Mouse (Mus musculus): Measurements from ENCODE around the gene Tcp11. TPM values are rescaled to one million over a fixed set of nuclear protein-coding genes. Genes with fewer than 3 reads are reported as not detected.

The Tcp11 gene
- polyA plus RNA-seq, 2 experiments: 1.0 to 2.8 TPM

- H3K36me3 ChIP-seq (ENCODE audit: control insufficient read depth, insufficient read depth, low read length): peaks cover 34% of the 10 kb centered on the region
- H3K27ac ChIP-seq (replicated peaks; ENCODE audit: low read depth, low read length): peak overlapping the region; percentile 30; the same call in 1 of the 2 replicates
- TF ChIP-seq POLR2A (IDR thresholded peaks at IDR 0.05; ENCODE audit: borderline replicate concordance, extremely low read depth, insufficient read depth, insufficient read length): no peak
- no peak overlapping the region for H3K9ac ChIP-seq (ENCODE audit: low read depth, low read length, severe bottlenecking)
- H3K4me2 ChIP-seq (replicated peaks; ENCODE audit: low read depth, low read length, severe bottlenecking): no peak overlapping the region
- peaks cover 17% of the 10 kb centered on the region; the same call in 1 of the 2 replicates for H3K4me1 ChIP-seq (ENCODE audit: control insufficient read depth, insufficient read depth, low read length)
- no peak overlapping the region for H3K4me3 ChIP-seq (replicated peaks; ENCODE audit: low read length)
- 49% methylated on average over 11 of the region's 11 CpGs for WGBS
- no peaks in the 10 kb centered on the region for H3K9me3 ChIP-seq (ENCODE audit: control insufficient read depth, low read length)
- no peaks in the 10 kb centered on the region for H3K27me3 ChIP-seq (ENCODE audit: control insufficient read depth, insufficient read depth, low read length)
- peak; percentile 17 for DNase-seq (ENCODE audit: low spot score)
- no peak for ATAC-seq (ENCODE audit: low FRiP score, low read depth)
Observed at GRCm38 (mm10) chr17:28060681-28061080, 19.8 kb downstream of the Tcp11 start.

- no peak for TF ChIP-seq POLR2A (IDR thresholded peaks at IDR 0.05; ENCODE audit: borderline replicate concordance, extremely low read depth, insufficient read depth, insufficient read length)
- Histone ChIP-seq H3K27me3 (ENCODE audit: control insufficient read depth, insufficient read depth, low read length) (no peaks in the 10 kb centered on the region), H3K4me2 (replicated peaks; ENCODE audit: low read depth, low read length, severe bottlenecking) (no peak overlapping the region), H3K4me3 (replicated peaks; ENCODE audit: low read length) (no peak overlapping the region), H3K4me1 (ENCODE audit: control insufficient read depth, insufficient read depth, low read length) (peaks cover 16% of the 10 kb centered on the region; the same call in 1 of the 2 replicates), H3K9ac (ENCODE audit: low read depth, low read length, severe bottlenecking) (no peak overlapping the region), H3K27ac (replicated peaks; ENCODE audit: low read depth, low read length) (no peak overlapping the region), H3K9me3 (ENCODE audit: control insufficient read depth, low read length) (no peaks in the 10 kb centered on the region), H3K36me3 (ENCODE audit: control insufficient read depth, insufficient read depth, low read length) (peaks cover 55% of the 10 kb centered on the region)
- no peak for DNase-seq (ENCODE audit: low spot score)
- 87% methylated on average over 13 of the region's 13 CpGs for WGBS
- no peak for ATAC-seq (ENCODE audit: low FRiP score, low read depth)
Observed at GRCm38 (mm10) chr17:28058346-28058745, 22.1 kb downstream of the Tcp11 start.

GRCm38 (mm10) chr17:28052293-28052863 is 28.1 kb downstream of the Tcp11 start:
- H3K36me3 ChIP-seq (ENCODE audit: control insufficient read depth, insufficient read depth, low read length): peaks cover 63% of the 10 kb centered on the region
- no peak overlapping the region for H3K27ac ChIP-seq (replicated peaks; ENCODE audit: low read depth, low read length)
- no peak overlapping the region for H3K4me3 ChIP-seq (replicated peaks; ENCODE audit: low read length)
- no peak for DNase-seq (ENCODE audit: low spot score)
- no peak for ATAC-seq (ENCODE audit: low FRiP score, low read depth)
- 79% methylated on average over 19 of the region's 21 CpGs for WGBS
- H3K9me3 ChIP-seq (ENCODE audit: control insufficient read depth, low read length): no peaks in the 10 kb centered on the region
- H3K4me1 ChIP-seq (ENCODE audit: control insufficient read depth, insufficient read depth, low read length): no peaks in the 10 kb centered on the region
- no peak overlapping the region for H3K4me2 ChIP-seq (replicated peaks; ENCODE audit: low read depth, low read length, severe bottlenecking)
- H3K9ac ChIP-seq (ENCODE audit: low read depth, low read length, severe bottlenecking): no peak overlapping the region
- H3K27me3 ChIP-seq (ENCODE audit: control insufficient read depth, insufficient read depth, low read length): no peaks in the 10 kb centered on the region
- no peak for TF ChIP-seq POLR2A (IDR thresholded peaks at IDR 0.05; ENCODE audit: borderline replicate concordance, extremely low read depth, insufficient read depth, insufficient read length)

- Histone ChIP-seq H3K4me3 (replicated peaks; ENCODE audit: low read length) (no peak overlapping the region), H3K36me3 (ENCODE audit: control insufficient read depth, insufficient read depth, low read length) (peaks cover 60% of the 10 kb centered on the region), H3K27me3 (ENCODE audit: control insufficient read depth, insufficient read depth, low read length) (no peaks in the 10 kb centered on the region), H3K9ac (ENCODE audit: low read depth, low read length, severe bottlenecking) (no peak overlapping the region), H3K27ac (replicated peaks; ENCODE audit: low read depth, low read length) (no peak overlapping the region), H3K4me2 (replicated peaks; ENCODE audit: low read depth, low read length, severe bottlenecking) (no peak overlapping the region), H3K4me1 (ENCODE audit: control insufficient read depth, insufficient read depth, low read length) (no peaks in the 10 kb centered on the region), H3K9me3 (ENCODE audit: control insufficient read depth, low read length) (no peaks in the 10 kb centered on the region)
- ATAC-seq (ENCODE audit: low FRiP score, low read depth) (no peak), DNase-seq (ENCODE audit: low spot score) (no peak)
- no peak for TF ChIP-seq POLR2A (IDR thresholded peaks at IDR 0.05; ENCODE audit: borderline replicate concordance, extremely low read depth, insufficient read depth, insufficient read length)
- WGBS: 88% methylated on average over 8 of the region's 8 CpGs
Observed at GRCm38 (mm10) chr17:28050210-28050609, 30.2 kb downstream of the Tcp11 start.

GRCm38 (mm10) chr17:28048425-28048824 is 32.0 kb downstream of the Tcp11 start:
- peaks cover 50% of the 10 kb centered on the region for H3K36me3 ChIP-seq (ENCODE audit: control insufficient read depth, insufficient read depth, low read length)
- H3K4me1 ChIP-seq (ENCODE audit: control insufficient read depth, insufficient read depth, low read length): no peaks in the 10 kb centered on the region
- no peak for TF ChIP-seq POLR2A (IDR thresholded peaks at IDR 0.05; ENCODE audit: borderline replicate concordance, extremely low read depth, insufficient read depth, insufficient read length)
- H3K4me2 ChIP-seq (replicated peaks; ENCODE audit: low read depth, low read length, severe bottlenecking): no peak overlapping the region
- no peak overlapping the region for H3K27ac ChIP-seq (replicated peaks; ENCODE audit: low read depth, low read length)
- H3K9me3 ChIP-seq (ENCODE audit: control insufficient read depth, low read length): no peaks in the 10 kb centered on the region
- ATAC-seq (ENCODE audit: low FRiP score, low read depth) (peak; percentile 72; the same call in 1 of the 2 replicates), DNase-seq (ENCODE audit: low spot score) (peak; percentile 45)
- H3K4me3 ChIP-seq (replicated peaks; ENCODE audit: low read length): no peak overlapping the region
- H3K27me3 ChIP-seq (ENCODE audit: control insufficient read depth, insufficient read depth, low read length): no peaks in the 10 kb centered on the region
- 51% methylated on average over 4 of the region's 4 CpGs for WGBS
- H3K9ac ChIP-seq (ENCODE audit: low read depth, low read length, severe bottlenecking): no peak overlapping the region
